ENCODE assay signal across 8 mouse cellular contexts in the genomic region with DNA sequence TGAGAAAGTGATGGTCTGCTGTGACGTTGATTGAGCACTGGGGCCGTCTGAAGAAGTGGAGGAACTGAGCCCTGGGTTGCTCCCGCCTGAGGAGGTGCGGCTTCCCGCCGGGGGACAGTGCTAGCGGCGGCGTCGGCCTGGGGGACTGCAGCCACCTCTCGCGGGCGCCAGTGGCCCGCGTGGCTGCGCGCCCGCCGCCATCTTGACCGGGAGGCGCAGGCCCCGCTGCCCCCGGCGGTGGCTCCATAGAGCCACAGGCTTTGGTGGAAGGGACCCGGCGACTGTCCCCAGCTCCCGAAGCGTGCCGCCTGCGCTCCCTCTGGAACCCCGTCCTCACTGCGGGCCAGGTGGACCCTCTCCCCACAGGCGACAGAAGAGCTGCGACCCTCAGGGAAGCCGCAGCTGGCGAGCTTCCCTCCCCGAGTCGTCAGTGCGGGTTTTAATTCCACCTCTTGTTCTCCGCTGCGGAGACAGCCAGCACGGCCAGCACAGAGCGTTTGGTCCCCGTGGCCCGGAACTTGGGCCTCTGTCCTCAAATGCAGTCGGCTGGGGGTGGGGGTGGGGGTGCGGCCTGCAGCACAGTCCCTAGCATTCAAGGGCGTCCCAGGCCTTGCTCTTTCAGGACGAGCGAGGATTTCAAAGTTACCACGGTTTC. TPM values are rescaled to one million over a fixed set of nuclear protein-coding genes. Genes with fewer than 3 reads are reported as not detected.
DNase-seq lines count a peak whose midpoint lies in the region; ATAC-seq lines count a peak whose summit lies in the region.

No protein-coding gene starts in this region.

- 3% methylated on average over 50 of the region's 51 CpGs for WGBS in heart, embryonic 12.5 days
- WGBS in limb, embryonic 13.5 days = 4% methylated on average over 42 of the region's 51 CpGs
- 2% methylated on average over 35 of the region's 51 CpGs for WGBS in neural tube, embryonic 14.5 days

- peak overlapping the region; percentile 31 for H3K4me3 ChIP-seq in erythroblast, embryonic 14.5 days (replicated peaks)
- H3K4me3 ChIP-seq in heart, embryonic 12.5 days = peak overlapping the region; percentile 39
- peak overlapping the region; percentile 35 for H3K4me3 ChIP-seq in limb, embryonic 13.5 days
- H3K4me3 ChIP-seq in neural tube, embryonic 14.5 days (ENCODE audit: low read depth, low read length) = peak overlapping the region; percentile 16; the same call in 1 of the 2 replicates

- H3K4me1 ChIP-seq in erythroblast, embryonic 14.5 days (ENCODE audit: control insufficient read depth) = peaks cover 5% of the 10 kb centered on the region
- peaks cover 21% of the 10 kb centered on the region for H3K4me1 ChIP-seq in heart, embryonic 12.5 days (replicated peaks)
- peaks cover 34% of the 10 kb centered on the region for H3K4me1 ChIP-seq in limb, embryonic 13.5 days
- no peaks in the 10 kb centered on the region; the same call in 1 of the 2 replicates for H3K4me1 ChIP-seq in neural tube, embryonic 14.5 days (ENCODE audit: control insufficient read depth, insufficient read depth, low read length)

- peaks cover 82% of the 10 kb centered on the region for H3K27me3 ChIP-seq in erythroblast, embryonic 14.5 days (ENCODE audit: control insufficient read depth)
- peaks cover 56% of the 10 kb centered on the region for H3K27me3 ChIP-seq in heart, embryonic 12.5 days (replicated peaks)
- peaks cover 79% of the 10 kb centered on the region for H3K27me3 ChIP-seq in limb, embryonic 13.5 days
- H3K27me3 ChIP-seq in neural tube, embryonic 14.5 days (ENCODE audit: control insufficient read depth, insufficient read depth, low read length) = peaks cover 7% of the 10 kb centered on the region; the same call in 1 of the 2 replicates

- peak overlapping the region; percentile 71 for H3K27ac ChIP-seq in heart, embryonic 12.5 days (ENCODE audit: poor library complexity, severe bottlenecking)
- no peak overlapping the region for H3K27ac ChIP-seq in limb, embryonic 13.5 days
- H3K27ac ChIP-seq in neural tube, embryonic 14.5 days (ENCODE audit: low read depth, low read length) = no peak overlapping the region

- peak overlapping the region; percentile 79 for H3K9ac ChIP-seq in heart, embryonic 12.5 days
- peak overlapping the region; percentile 60 for H3K9ac ChIP-seq in limb, embryonic 13.5 days
- H3K9ac ChIP-seq in neural tube, embryonic 14.5 days (replicated peaks; ENCODE audit: low read depth, low read length) = peak overlapping the region; percentile 22

- peak; percentile 8 for DNase-seq in MN1 (ENCODE audit: low spot score)
- DNase-seq in right cerebral cortex, postnatal 36 days (ENCODE audit: low spot score in 2 of 2) = no peak
- DNase-seq in frontal cortex, postnatal 25 days (ENCODE audit: low spot score in 2 of 2) = no peak

- peaks cover 3% of the 10 kb centered on the region; the same call in 1 of the 2 replicates for H3K9me3 ChIP-seq in erythroblast, embryonic 14.5 days (ENCODE audit: control insufficient read depth, low read length)
- no peaks in the 10 kb centered on the region for H3K9me3 ChIP-seq in heart, embryonic 12.5 days (replicated peaks)
- no peaks in the 10 kb centered on the region for H3K9me3 ChIP-seq in limb, embryonic 13.5 days
- H3K9me3 ChIP-seq in neural tube, embryonic 14.5 days (ENCODE audit: control insufficient read depth, low read length) = no peaks in the 10 kb centered on the region

- H3K36me3 ChIP-seq in erythroblast, embryonic 14.5 days (ENCODE audit: control insufficient read depth) = no peaks in the 10 kb centered on the region
- H3K36me3 ChIP-seq in heart, embryonic 12.5 days = no peaks in the 10 kb centered on the region
- no peaks in the 10 kb centered on the region for H3K36me3 ChIP-seq in limb, embryonic 13.5 days
- no peaks in the 10 kb centered on the region for H3K36me3 ChIP-seq in neural tube, embryonic 14.5 days (ENCODE audit: control insufficient read depth, insufficient read depth, low read length)

- no peak for ATAC-seq in erythroblast, adult 5-6 weeks (replicated peaks; ENCODE audit: low FRiP score, poor library complexity, severe bottlenecking)
- ATAC-seq in heart, embryonic 12.5 days (ENCODE audit: insufficient number of reproducible peaks, low FRiP score) = peak; percentile 40; the same call in 1 of the 2 replicates
- ATAC-seq in limb, embryonic 13.5 days (ENCODE audit: low FRiP score, low read depth) = no peak
- no peak for ATAC-seq in neural tube, embryonic 14.5 days (ENCODE audit: low read depth)

- H3K4me2 ChIP-seq in heart, embryonic 12.5 days = peak overlapping the region; percentile 78
- peak overlapping the region; percentile 65 for H3K4me2 ChIP-seq in limb, embryonic 13.5 days (replicated peaks)
- peak overlapping the region; percentile 37 for H3K4me2 ChIP-seq in neural tube, embryonic 14.5 days (ENCODE audit: low read depth, low read length)

RNA-seq across cellular contexts. Expression of a gene that starts 19.9 kb away (rescaled TPM):
- 0.63 and 0.66 TPM in 2 replicates for polyA plus RNA-seq in erythroblast, embryonic 14.5 days (2012)
- 11.0 and 11.9 TPM in 2 replicates for total RNA-seq in erythroblast, adult 5-6 weeks (2015; ENCODE audit: low replicate concordance)
- total RNA-seq in erythroblast, adult 5-6 weeks (2017; ENCODE audit: low replicate concordance) = 8.7 and 9.8 TPM in 2 replicates
- polyA plus RNA-seq in heart, embryonic 12.5 days (2016; fragmentation: Nextera tagmentation; extraction: Ambion mirVana) = 20.3 and 23.4 TPM in 2 replicates
- polyA plus RNA-seq in limb, embryonic 13.5 days (2015; fragmentation: Nextera tagmentation; extraction: Ambion mirVana) = 16.8 and 17.8 TPM in 2 replicates
- 17.9 and 21.1 TPM in 2 replicates for polyA plus RNA-seq in neural tube, embryonic 14.5 days (2014; fragmentation: Nextera tagmentation; extraction: Ambion mirVana)

Comparison
In these comparisons a context has a peak if more than half of its experiments do, and no peak if none do; other contexts are left out.
1. H3K9ac ChIP-seq: peak in every context shown above with its lines; median percentile 79 in heart, embryonic 12.5 days; 60 in limb, embryonic 13.5 days; 22 in neural tube, embryonic 14.5 days.
2. RNA of a gene that starts 19.9 kb away (polyA plus RNA-seq): 20.3 to 23.4 TPM in heart, embryonic 12.5 days, 17.9 to 21.1 TPM in neural tube, embryonic 14.5 days and 16.8 to 17.8 TPM in limb, embryonic 13.5 days; 0.63 to 0.66 TPM in erythroblast, embryonic 14.5 days; every median in the first group is over 10 times any median in the second.
3. Peak in every context shown above with its lines, with median percentiles within 50 percentile points of each other: H3K4me3 ChIP-seq and H3K4me2 ChIP-seq.